Mouse (Mus musculus): ENCODE measurements around the gene Rab26. TPM values are rescaled to one million over a fixed set of nuclear protein-coding genes. Genes with fewer than 3 reads are reported as not detected.

Gene Rab26
- total and polyA plus RNA-seq, 3 experiments = 0.36 to 1.3 (median 0.40) TPM

DNA sequence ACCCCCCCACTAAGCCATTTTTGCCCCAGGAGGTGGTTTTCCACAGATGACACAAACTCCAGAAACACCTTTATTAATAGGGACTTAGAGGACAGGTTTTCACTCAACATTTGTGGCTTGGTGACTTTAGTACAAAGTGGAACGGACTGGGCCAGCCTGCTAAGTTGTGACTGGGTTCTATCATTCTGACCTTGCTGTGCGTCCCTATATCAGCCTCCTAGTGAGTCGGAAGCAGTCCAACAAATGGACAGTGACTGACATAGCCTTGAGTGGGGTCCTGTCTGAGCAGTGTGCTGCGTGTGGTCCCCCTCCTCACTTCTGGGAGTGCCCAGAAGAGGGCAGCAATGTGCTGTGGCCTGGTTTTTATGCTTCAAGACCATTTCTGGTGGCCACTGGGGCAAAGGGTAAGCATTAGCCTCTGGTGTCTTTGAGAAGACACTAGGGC, 5.0 kb downstream of the Rab26 start (continued):
- TF ChIP-seq ZNF384 (IDR thresholded peaks at IDR 0.05; ENCODE audit: low read depth, low read length) (no peak), SMC3 (IDR thresholded peaks at IDR 0.05; ENCODE audit: low read depth, low read length) (peak; percentile 19), JUND (conservative IDR thresholded peaks at IDR 0.05; ENCODE audit: low read depth, low read length) (no peak), EP300 (IDR thresholded peaks at IDR 0.05; ENCODE audit: low read length) (no peak), CHD1 (IDR thresholded peaks at IDR 0.05; ENCODE audit: low read depth, low read length) (no peak), SIN3A (IDR thresholded peaks at IDR 0.05; ENCODE audit: low read length) (peak; percentile 39; the same call in 1 of the 2 replicates), USF2 (conservative IDR thresholded peaks at IDR 0.05; ENCODE audit: low read depth, low read length) (no peak), JUN (IDR thresholded peaks at IDR 0.05; ENCODE audit: insufficient read depth, low read depth, low read length) (no peak), ZC3H11A (IDR thresholded peaks at IDR 0.05; ENCODE audit: low read depth, low read length) (no peak), ZKSCAN1 (IDR thresholded peaks at IDR 0.05; ENCODE audit: borderline replicate concordance, low read depth, low read length) (no peak)

GRCm38 (mm10) chr17:24528560-24528918, 5.5 kb downstream of the Rab26 start:
- Histone ChIP-seq H3K9ac (ENCODE audit: insufficient read depth, low read depth) (peak overlapping the region; percentile 98), H3K36me3 (replicated peaks in 1 of 2; ENCODE audit: control insufficient read depth in 1 of 2, insufficient read depth in 1 of 2, low read length in 1 of 2) (peaks cover 26 to 51% of the 10 kb centered on the region in 2 experiments), H3K9me3 (replicated peaks; ENCODE audit: low read length) (no peaks in the 10 kb centered on the region), H3K4me3 (replicated peaks in 1 of 3; ENCODE audit: low read depth in 2 of 3, low read length in 2 of 3, poor library complexity in 1 of 3) (peak overlapping the region; percentile 65 to 91 (median 74)), H3K4me1 (ENCODE audit: control insufficient read depth in 1 of 2, insufficient read depth in 2 of 2) (peaks cover 35 to 60% of the 10 kb centered on the region in 2 experiments), H3K27me3 (replicated peaks) (no peaks in the 10 kb centered on the region), H3K79me2 (replicated peaks; ENCODE audit: control insufficient read depth, extremely low read depth, insufficient read depth, poor library complexity, severe bottlenecking) (peaks cover 53% of the 10 kb centered on the region), H3K27ac (ENCODE audit: insufficient read depth, low read depth) (peak overlapping the region; percentile 56; the same call in 1 of the 2 replicates), H3K4me2 (ENCODE audit: insufficient read depth, low read depth, poor library complexity, severe bottlenecking) (peak overlapping the region; percentile 89; the same call in 1 of the 2 replicates)
- TF ChIP-seq SMC3 (IDR thresholded peaks at IDR 0.05; ENCODE audit: low read depth, low read length) (no peak), EP300 (IDR thresholded peaks at IDR 0.05; ENCODE audit: low read length) (no peak), ZNF384 (IDR thresholded peaks at IDR 0.05; ENCODE audit: low read depth, low read length) (no peak), MXI1 (IDR thresholded peaks at IDR 0.05; ENCODE audit: low read depth, low read length) (peak; percentile 15; the same call in 1 of the 2 replicates), JUND (conservative IDR thresholded peaks at IDR 0.05; ENCODE audit: low read depth, low read length) (no peak), ZMIZ1 (IDR thresholded peaks at IDR 0.05; ENCODE audit: low read depth, low read length) (no peak), MEF2A (IDR thresholded peaks at IDR 0.05; ENCODE audit: borderline replicate concordance, low read depth, low read length) (no peak), NELFE (IDR thresholded peaks at IDR 0.05; ENCODE audit: low read depth, low read length) (no peak), UBTF (IDR thresholded peaks at IDR 0.05; ENCODE audit: low read depth, low read length) (no peak), POLR2AphosphoS2 (IDR thresholded peaks at IDR 0.05; ENCODE audit: low read depth, low read length) (peak; percentile 19; the same call in 1 of the 2 replicates), SIN3A (IDR thresholded peaks at IDR 0.05; ENCODE audit: low read length) (peak; percentile 47), HCFC1 (IDR thresholded peaks at IDR 0.05; ENCODE audit: low read depth, low read length) (no peak), MAZ (IDR thresholded peaks at IDR 0.05; ENCODE audit: low read depth, low read length) (0 out of 2 replicates have a peak, but pooled peaks have one; percentile 16), MYC (IDR thresholded peaks at IDR 0.05; ENCODE audit: low read depth, low read length) (no peak), BHLHE40 (IDR thresholded peaks at IDR 0.05; ENCODE audit: low read depth, low read length) (no peak), CHD1 (IDR thresholded peaks at IDR 0.05; ENCODE audit: low read depth, low read length) (peak; percentile 91; the same call in 1 of the 2 replicates)
- in situ Hi-C loops (cut with MboI; ENCODE audit: low pct_ligation_motif_present, low pct_unique_long_range_greater_than_20kb, low sequenced_read_pairs) = no loop called here
- DNase-seq (ENCODE audit: extremely low read depth) = no peak
- dilution Hi-C loops (cut with MboI; ENCODE audit: extremely low pct_ligation_motif_present, extremely low pct_unique_long_range_greater_than_20kb, low sequenced_read_pairs) = no loop called here
